Mouse (Mus musculus): ENCODE measurements around the gene Tor1b. TPM values are rescaled to one million over a fixed set of nuclear protein-coding genes. Genes with fewer than 3 reads are reported as not detected.
A peak's percentile ranks its signal among the peaks of the same experiment; 100 is the strongest.
"Not testable (repeated sequence)": the region's sequence is repeated elsewhere in the genome, so short reads cannot be mapped to it uniquely, and the experiment has no call there.

Gene Tor1b
- 17.4 and 17.6 TPM in 2 replicates for polyA plus RNA-seq (2015; fragmentation: Nextera tagmentation; extraction: Ambion mirVana)

- Histone ChIP-seq H3K4me2 (peak within 1 kb of the TSS; percentile 91), H3K4me1 (replicated peaks) (peaks cover 38% of the 10 kb centered on the region), H3K9me3 (no peaks in the 10 kb centered on the region), H3K27ac (peak within 1 kb of the TSS; percentile 90), H3K27me3 (peaks cover 8% of the 10 kb centered on the region), H3K36me3 (peaks cover 35% of the 10 kb centered on the region), H3K4me3 (peak within 1 kb of the TSS; percentile 79), H3K9ac (peak within 1 kb of the TSS; percentile 87)
- peak; percentile 94 for ATAC-seq (ENCODE audit: low FRiP score)
- 0% methylated on average over 60 of the region's 60 CpGs for WGBS
These were observed at the start of gene Tor1b for GRCm38 (mm10) chr2:30952824-30953490. TSS of gene Tor1b (plus strand) at chr2:30952959.

- WGBS = 86% methylated on average over 6 of the region's 6 CpGs
- H3K4me3 ChIP-seq = no peak overlapping the region
- H3K4me2 ChIP-seq = no peak overlapping the region
- no peak overlapping the region for H3K27ac ChIP-seq
- no peak overlapping the region for H3K9ac ChIP-seq
- H3K27me3 ChIP-seq = peaks cover 25% of the 10 kb centered on the region
- H3K9me3 ChIP-seq = no peaks in the 10 kb centered on the region
- ATAC-seq (ENCODE audit: low FRiP score) = no peak
- no peaks in the 10 kb centered on the region for H3K36me3 ChIP-seq
- H3K4me1 ChIP-seq (replicated peaks) = peaks cover 17% of the 10 kb centered on the region
These were observed 48.5 kb upstream of the Tor1b start for GRCm38 (mm10) chr2:30904231-30904630.

GRCm38 (mm10) chr2:30904991-30905390 lies 47.8 kb upstream of the Tor1b start:
- no peaks in the 10 kb centered on the region for H3K9me3 ChIP-seq
- no peak overlapping the region for H3K9ac ChIP-seq
- no peak for ATAC-seq (ENCODE audit: low FRiP score)
- no peak overlapping the region for H3K27ac ChIP-seq
- H3K36me3 ChIP-seq = no peaks in the 10 kb centered on the region
- H3K4me1 ChIP-seq (replicated peaks) = peaks cover 17% of the 10 kb centered on the region
- no peak overlapping the region for H3K4me2 ChIP-seq
- H3K27me3 ChIP-seq = peaks cover 25% of the 10 kb centered on the region
- WGBS = 88% methylated on average over 7 of the region's 7 CpGs
- no peak overlapping the region for H3K4me3 ChIP-seq

GRCm38 (mm10) chr2:30905906-30906305 lies 46.9 kb upstream of the Tor1b start:
- WGBS = 68% methylated on average over 8 of the region's 8 CpGs
- Histone ChIP-seq H3K27ac (no peak overlapping the region), H3K9ac (no peak overlapping the region), H3K4me1 (replicated peaks) (peaks cover 17% of the 10 kb centered on the region), H3K36me3 (no peaks in the 10 kb centered on the region), H3K27me3 (peaks cover 21% of the 10 kb centered on the region), H3K9me3 (no peaks in the 10 kb centered on the region), H3K4me3 (no peak overlapping the region), H3K4me2 (no peak overlapping the region)
- no peak for ATAC-seq (ENCODE audit: low FRiP score)

- peaks cover 17% of the 10 kb centered on the region for H3K4me1 ChIP-seq (replicated peaks)
- no peak overlapping the region for H3K9ac ChIP-seq
- no peak for ATAC-seq (ENCODE audit: low FRiP score)
- 74% methylated on average over 4 of the region's 4 CpGs for WGBS
- H3K4me3 ChIP-seq = no peak overlapping the region
- peaks cover 16% of the 10 kb centered on the region for H3K27me3 ChIP-seq
- no peak overlapping the region for H3K4me2 ChIP-seq
- H3K36me3 ChIP-seq = no peaks in the 10 kb centered on the region
- H3K9me3 ChIP-seq = no peaks in the 10 kb centered on the region
- H3K27ac ChIP-seq = no peak overlapping the region
These were observed 46.1 kb upstream of the Tor1b start for GRCm38 (mm10) chr2:30906641-30907040.

GRCm38 (mm10) chr2:30912291-30912773 lies 40.4 kb upstream of the Tor1b start:
- H3K27me3 ChIP-seq = no peaks in the 10 kb centered on the region
- H3K9ac ChIP-seq = no peak overlapping the region
- H3K4me2 ChIP-seq = no peak overlapping the region
- no peaks in the 10 kb centered on the region for H3K9me3 ChIP-seq
- H3K36me3 ChIP-seq = no peaks in the 10 kb centered on the region
- H3K27ac ChIP-seq = no peak overlapping the region
- H3K4me3 ChIP-seq = no peak overlapping the region
- no peak for ATAC-seq (ENCODE audit: low FRiP score)
- 55% methylated on average over 4 of the region's 4 CpGs for WGBS
- H3K4me1 ChIP-seq (replicated peaks) = peaks cover 4% of the 10 kb centered on the region; the same call in 1 of the 2 replicates

- no peaks in the 10 kb centered on the region for H3K36me3 ChIP-seq
- H3K27ac ChIP-seq = no peak overlapping the region
- no peak overlapping the region for H3K4me2 ChIP-seq
- no peak for ATAC-seq (ENCODE audit: low FRiP score)
- WGBS = 84% methylated on average over 8 of the region's 8 CpGs
- H3K4me1 ChIP-seq (replicated peaks) = peaks cover 4% of the 10 kb centered on the region; the same call in 1 of the 2 replicates
- no peak overlapping the region for H3K4me3 ChIP-seq
- H3K9me3 ChIP-seq = no peaks in the 10 kb centered on the region
- no peak overlapping the region for H3K9ac ChIP-seq
- H3K27me3 ChIP-seq = no peaks in the 10 kb centered on the region
These were observed 39.7 kb upstream of the Tor1b start for GRCm38 (mm10) chr2:30913022-30913421.

GRCm38 (mm10) chr2:30914836-30915235 lies 37.9 kb upstream of the Tor1b start:
- no peaks in the 10 kb centered on the region for H3K36me3 ChIP-seq
- H3K27ac ChIP-seq = no peak overlapping the region
- H3K9ac ChIP-seq = no peak overlapping the region
- ATAC-seq (ENCODE audit: low FRiP score) = no peak
- H3K27me3 ChIP-seq = no peaks in the 10 kb centered on the region
- H3K4me2 ChIP-seq = no peak overlapping the region
- H3K4me1 ChIP-seq (replicated peaks) = peaks cover 4% of the 10 kb centered on the region; the same call in 1 of the 2 replicates
- no peaks in the 10 kb centered on the region for H3K9me3 ChIP-seq
- no peak overlapping the region for H3K4me3 ChIP-seq
- 33% methylated on average over 3 of the region's 3 CpGs for WGBS

GRCm38 (mm10) chr2:30915376-30915775 lies 37.4 kb upstream of the Tor1b start:
- 82% methylated on average over 5 of the region's 5 CpGs for WGBS
- Histone ChIP-seq H3K9ac (no peak overlapping the region), H3K4me1 (replicated peaks) (peaks cover 4% of the 10 kb centered on the region; the same call in 1 of the 2 replicates), H3K9me3 (no peaks in the 10 kb centered on the region), H3K4me3 (no peak overlapping the region), H3K27ac (no peak overlapping the region), H3K4me2 (no peak overlapping the region), H3K27me3 (no peaks in the 10 kb centered on the region), H3K36me3 (no peaks in the 10 kb centered on the region)
- no peak for ATAC-seq (ENCODE audit: low FRiP score)

- ATAC-seq (ENCODE audit: low FRiP score); H3K4me3 ChIP-seq; H3K4me2 ChIP-seq; H3K36me3 ChIP-seq; H3K9me3 ChIP-seq; H3K4me1 ChIP-seq (replicated peaks); H3K27ac ChIP-seq; H3K9ac ChIP-seq; H3K27me3 ChIP-seq: not testable (repeated sequence)
- 71% methylated on average over 6 of the region's 6 CpGs for WGBS
These were observed 36.8 kb upstream of the Tor1b start for GRCm38 (mm10) chr2:30915933-30916332.

GRCm38 (mm10) chr2:30917649-30918048 lies 35.1 kb upstream of the Tor1b start:
- ATAC-seq (ENCODE audit: low FRiP score) = no peak
- peaks cover 4% of the 10 kb centered on the region; the same call in 1 of the 2 replicates for H3K4me1 ChIP-seq (replicated peaks)
- H3K4me2 ChIP-seq = no peak overlapping the region
- no peaks in the 10 kb centered on the region for H3K9me3 ChIP-seq
- 88% methylated on average over 7 of the region's 7 CpGs for WGBS
- no peak overlapping the region for H3K4me3 ChIP-seq
- no peaks in the 10 kb centered on the region for H3K27me3 ChIP-seq
- H3K36me3 ChIP-seq = no peaks in the 10 kb centered on the region
- no peak overlapping the region for H3K9ac ChIP-seq
- H3K27ac ChIP-seq = no peak overlapping the region

GRCm38 (mm10) chr2:30918126-30918525 lies 34.6 kb upstream of the Tor1b start:
- Histone ChIP-seq H3K27me3 (no peaks in the 10 kb centered on the region), H3K4me2 (no peak overlapping the region), H3K36me3 (no peaks in the 10 kb centered on the region), H3K27ac (no peak overlapping the region), H3K9ac (no peak overlapping the region), H3K9me3 (no peaks in the 10 kb centered on the region), H3K4me1 (replicated peaks) (peaks cover 4% of the 10 kb centered on the region; the same call in 1 of the 2 replicates), H3K4me3 (no peak overlapping the region)
- WGBS = 61% methylated on average over 6 of the region's 6 CpGs
- ATAC-seq (ENCODE audit: low FRiP score) = no peak

- WGBS = 67% methylated on average over 8 of the region's 8 CpGs
- no peaks in the 10 kb centered on the region for H3K36me3 ChIP-seq
- H3K27ac ChIP-seq = no peak overlapping the region
- no peak overlapping the region for H3K4me3 ChIP-seq
- H3K4me2 ChIP-seq = no peak overlapping the region
- no peaks in the 10 kb centered on the region for H3K9me3 ChIP-seq
- H3K27me3 ChIP-seq = no peaks in the 10 kb centered on the region
- peaks cover 4% of the 10 kb centered on the region; the same call in 1 of the 2 replicates for H3K4me1 ChIP-seq (replicated peaks)
- no peak for ATAC-seq (ENCODE audit: low FRiP score)
- no peak overlapping the region for H3K9ac ChIP-seq
These were observed 33.9 kb upstream of the Tor1b start for GRCm38 (mm10) chr2:30918780-30919329.

All from hindbrain, embryonic 13.5 days (tissue).